Mouse (Mus musculus): ENCODE results near the gene Epha4.

Epha4 gene

DNA sequence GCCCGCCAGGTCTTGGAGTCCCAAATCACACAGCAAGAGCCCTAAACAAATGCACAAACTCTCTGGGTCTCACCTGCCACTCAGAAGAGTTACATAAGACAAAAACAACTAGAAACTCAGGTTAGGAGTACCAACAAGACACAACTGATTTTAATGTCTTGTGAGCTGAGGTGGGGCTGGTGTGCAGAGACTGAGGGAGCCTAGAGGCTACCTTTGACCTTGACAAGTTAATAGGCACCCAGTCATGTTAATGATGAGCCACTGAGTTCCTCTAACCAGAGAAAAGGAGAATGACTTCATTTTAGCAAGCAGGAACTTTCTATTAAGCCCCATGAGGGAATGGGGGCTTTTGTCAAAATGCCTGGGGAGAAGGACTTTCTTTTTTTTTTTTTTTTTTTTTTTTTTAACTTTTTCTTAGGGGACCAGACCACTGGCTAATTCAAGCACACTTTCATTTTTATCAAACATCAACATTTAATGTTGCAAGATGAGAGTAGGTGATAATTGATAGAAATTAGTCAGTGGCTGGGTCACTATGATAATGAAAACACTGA, 67.8 kb downstream of the Epha4 start:
- DNase-seq (ENCODE audit: low read depth in 2 of 2, low spot score in 2 of 2), result no peak

DNA sequence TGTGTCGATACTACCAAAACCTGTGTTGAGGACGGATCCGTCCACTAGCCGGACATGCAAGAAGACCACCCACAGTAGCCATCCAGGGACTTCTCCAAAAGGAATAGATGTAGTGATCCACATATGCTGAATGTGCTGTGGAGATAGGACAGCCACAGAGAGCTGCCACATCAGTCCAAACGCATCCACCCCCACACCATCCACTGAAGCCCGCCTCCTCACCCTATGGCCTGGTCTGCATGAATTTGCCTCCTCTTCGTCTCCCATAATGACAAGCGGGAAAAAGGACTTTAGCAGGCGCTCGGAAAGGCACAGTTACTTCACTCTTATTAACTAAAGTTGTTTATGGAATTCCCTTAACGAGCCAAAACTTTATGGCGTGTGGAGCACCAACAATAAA, 68.5 kb downstream of the Epha4 start:
- no peak for DNase-seq (ENCODE audit: low read depth in 2 of 2, low spot score in 2 of 2)

- DNase-seq (ENCODE audit: low read depth in 2 of 2, low spot score in 2 of 2), result no peak
These were observed 70.2 kb downstream of the Epha4 start for GRCm38 (mm10) chr1:77444648-77445047.

DNA sequence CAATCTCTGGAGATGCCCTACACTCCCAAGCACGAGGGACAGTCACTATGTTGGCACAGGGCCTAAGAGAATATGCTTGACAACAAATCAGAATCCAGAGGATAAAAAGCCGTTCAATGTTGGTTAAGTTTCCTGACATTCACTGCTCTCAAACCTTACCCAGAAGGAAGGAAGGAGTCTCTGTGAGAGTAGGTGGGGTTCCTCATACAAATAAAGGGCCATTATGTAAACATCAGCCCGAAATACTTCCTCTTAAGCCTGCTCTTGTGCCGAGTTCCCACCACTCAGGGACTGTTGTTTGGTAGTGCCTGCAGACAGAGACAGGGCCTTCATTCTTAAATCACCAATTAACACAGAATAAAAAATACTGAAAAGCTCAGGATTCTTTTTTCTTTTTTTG, 72.9 kb downstream of the Epha4 start:
- DNase-seq (ENCODE audit: low read depth in 2 of 2, low spot score in 2 of 2), result no peak

DNA sequence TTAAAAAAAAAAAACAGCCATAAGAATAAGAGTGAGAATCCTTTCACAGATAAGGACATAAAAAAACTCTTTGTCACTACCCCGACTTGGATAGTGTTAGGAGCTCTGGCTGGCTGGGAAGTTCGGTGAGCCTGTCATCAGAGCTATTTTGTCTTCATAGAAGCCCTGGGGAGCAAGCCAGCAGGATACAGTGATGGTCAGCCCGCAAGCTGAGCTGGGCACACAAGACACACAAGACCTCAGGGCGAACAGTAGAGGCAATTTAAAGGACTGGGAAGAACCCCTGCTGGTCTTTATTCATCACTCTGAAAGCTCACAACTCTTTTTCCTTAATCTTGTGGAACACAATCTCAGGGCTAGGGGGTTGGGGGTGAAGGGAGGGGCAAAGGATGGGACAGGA, 73.5 kb downstream of the Epha4 start:
- DNase-seq (ENCODE audit: low read depth in 2 of 2, low spot score in 2 of 2), result no peak

- DNase-seq (ENCODE audit: low read depth in 2 of 2, low spot score in 2 of 2), result no peak
These were observed 74.4 kb downstream of the Epha4 start for GRCm38 (mm10) chr1:77440512-77440911.

- DNase-seq (ENCODE audit: low read depth in 2 of 2, low spot score in 2 of 2), result no peak
These were observed 75.4 kb downstream of the Epha4 start for GRCm38 (mm10) chr1:77439383-77440074.

DNA sequence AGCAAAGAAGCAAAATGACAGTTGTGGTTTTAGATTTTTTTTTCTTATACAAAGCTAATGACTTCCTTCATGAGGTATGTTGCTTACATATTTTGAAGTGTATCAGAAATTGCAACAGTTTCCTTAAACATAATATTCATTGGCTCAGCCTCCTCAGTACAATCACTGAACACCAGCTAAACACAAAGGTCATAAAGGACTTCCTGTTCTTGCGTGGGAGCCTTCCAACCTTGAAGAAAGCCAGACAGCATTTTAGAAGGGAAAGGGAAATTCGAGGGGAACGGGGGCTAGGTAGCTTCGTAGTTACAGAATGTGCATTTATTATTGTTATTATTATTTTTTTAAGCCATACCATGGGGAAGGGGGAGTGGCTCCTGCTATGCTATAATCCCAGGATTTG, 76.2 kb downstream of the Epha4 start:
- no peak for DNase-seq (ENCODE audit: low read depth in 2 of 2, low spot score in 2 of 2)

- DNase-seq (ENCODE audit: low read depth in 2 of 2, low spot score in 2 of 2), result no peak
These were observed 76.8 kb downstream of the Epha4 start for GRCm38 (mm10) chr1:77437881-77438610.

DNA sequence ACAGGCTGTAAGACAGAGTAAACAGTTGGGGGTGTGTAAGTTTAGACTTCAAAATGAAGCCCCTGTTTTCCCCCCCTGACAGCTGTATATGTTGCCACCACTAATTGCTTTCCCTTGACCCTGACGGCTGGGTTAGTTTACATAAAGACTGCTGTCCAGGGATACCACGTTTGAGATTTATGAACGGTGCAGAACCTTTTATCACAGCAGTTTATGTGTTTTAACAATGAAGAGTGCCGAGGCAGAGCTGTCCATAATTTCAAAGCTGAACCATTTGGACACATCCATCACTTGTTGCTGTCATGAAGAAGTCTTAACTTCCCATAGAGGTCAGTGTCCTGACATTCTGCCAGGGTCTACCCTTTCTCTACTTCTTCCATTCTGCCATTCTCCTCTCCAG, 79.8 kb downstream of the Epha4 start:
- DNase-seq (ENCODE audit: low read depth in 2 of 2, low spot score in 2 of 2), result no peak

GRCm38 (mm10) chr1:77433148-77433547, 81.7 kb downstream of the Epha4 start:
- no peak for DNase-seq (ENCODE audit: low read depth in 2 of 2, low spot score in 2 of 2)

DNA sequence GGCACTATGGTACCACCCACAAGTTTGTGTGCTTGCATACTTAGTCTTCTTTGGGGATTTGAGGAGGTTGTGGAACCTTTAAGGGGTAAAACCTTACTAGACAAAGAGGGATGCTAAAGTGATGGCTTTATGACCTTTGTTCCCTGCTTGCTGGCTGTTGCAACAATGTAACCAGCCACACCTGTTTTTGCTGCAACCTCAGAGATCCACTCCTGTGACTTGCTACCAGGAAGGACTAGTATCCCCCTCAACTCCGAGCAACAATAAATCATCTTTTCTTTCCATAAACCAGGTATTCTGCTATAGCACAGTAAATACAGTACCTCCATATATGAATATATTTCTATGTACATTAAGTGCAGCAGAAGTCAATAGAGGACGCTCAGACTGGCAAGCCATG, 82.4 kb downstream of the Epha4 start:
- no peak for DNase-seq (ENCODE audit: low read depth in 2 of 2, low spot score in 2 of 2)

DNA sequence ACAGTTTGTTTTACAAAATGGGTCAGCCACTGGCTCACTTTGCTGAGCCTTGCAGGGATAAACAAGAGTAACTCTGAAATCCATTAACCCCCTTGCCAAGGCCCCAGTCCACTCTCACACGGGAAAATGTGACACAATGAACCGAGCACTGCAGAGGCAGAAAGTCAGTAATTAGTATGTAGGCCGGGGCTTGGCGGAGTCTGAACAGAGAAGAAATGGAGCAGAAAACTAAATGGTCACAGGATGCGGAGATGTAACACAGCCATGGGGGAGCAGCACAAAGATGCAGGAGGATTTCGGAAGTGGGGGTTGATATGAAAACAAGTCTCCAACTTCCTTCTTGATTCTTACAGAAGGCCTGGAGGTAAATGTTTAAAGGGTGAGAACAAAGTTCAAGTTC, 85.7 kb downstream of the Epha4 start:
- DNase-seq (ENCODE audit: low read depth in 2 of 2, low spot score in 2 of 2), result no peak

GRCm38 (mm10) chr1:77426956-77427355, 87.9 kb downstream of the Epha4 start:
- no peak for DNase-seq (ENCODE audit: low read depth in 2 of 2, low spot score in 2 of 2)

GRCm38 (mm10) chr1:77425171-77425570, 89.7 kb downstream of the Epha4 start:
- DNase-seq (ENCODE audit: low read depth in 2 of 2, low spot score in 2 of 2), result no peak

DNA sequence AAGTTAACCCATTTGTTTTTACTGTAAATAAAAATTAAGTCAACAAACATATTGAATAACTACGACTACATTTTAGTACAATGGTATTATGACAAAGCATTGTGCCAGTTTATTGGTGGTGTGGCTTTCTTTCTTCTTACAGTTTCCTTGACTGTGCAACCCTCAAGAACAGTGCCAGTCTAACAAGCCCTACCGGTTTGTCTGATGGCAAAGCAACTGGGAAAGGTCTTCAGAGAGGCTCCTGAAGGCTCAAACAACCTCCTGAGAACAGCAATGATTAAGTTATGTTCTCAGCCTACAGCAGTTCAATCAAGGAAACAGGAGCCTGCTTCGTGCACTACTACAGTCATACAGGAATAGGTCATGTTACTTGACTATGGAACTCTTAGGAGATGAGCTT, 93.8 kb downstream of the Epha4 start:
- DNase-seq (ENCODE audit: low read depth in 2 of 2, low spot score in 2 of 2), result no peak

DNA sequence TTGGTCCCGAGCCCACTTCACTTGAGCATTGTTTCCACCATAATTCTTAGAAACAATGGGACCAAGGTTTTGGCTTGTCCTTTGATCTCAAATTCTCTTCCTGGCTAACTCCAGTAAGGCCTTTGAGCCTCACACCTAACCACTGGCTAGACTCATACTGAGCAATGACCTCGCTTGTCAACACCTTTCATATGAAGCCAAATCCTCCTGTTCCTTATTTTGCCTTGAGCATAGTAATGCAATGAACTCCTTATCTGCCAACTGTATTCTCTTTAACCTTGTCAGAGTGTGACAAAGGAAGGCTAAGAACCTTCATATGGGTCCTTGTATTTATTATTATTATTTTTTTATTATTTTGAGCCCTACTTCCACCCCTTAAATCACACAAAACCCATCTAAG, 94.5 kb downstream of the Epha4 start:
- no peak for DNase-seq (ENCODE audit: low read depth in 2 of 2, low spot score in 2 of 2)

DNA sequence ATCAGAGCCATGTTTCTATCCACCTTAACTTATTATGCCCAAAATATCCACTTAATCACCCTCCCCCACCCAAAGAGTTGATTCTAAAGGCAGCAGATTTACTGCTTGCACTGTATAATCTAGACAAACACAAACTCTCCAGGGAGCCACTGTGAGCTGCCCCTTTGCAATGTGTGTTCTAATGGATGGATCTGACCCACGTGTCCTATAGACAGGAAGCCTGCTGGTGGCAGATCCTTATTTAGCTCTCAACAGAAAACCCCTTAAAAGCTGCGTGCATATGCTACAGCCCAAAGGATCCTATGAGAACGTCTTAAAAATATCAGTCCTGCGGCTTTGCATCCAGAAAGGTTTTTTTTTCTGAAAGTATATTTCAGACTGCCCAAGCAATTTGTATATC, 98.0 kb downstream of the Epha4 start:
- no peak for DNase-seq (ENCODE audit: low read depth in 2 of 2, low spot score in 2 of 2)

DNA sequence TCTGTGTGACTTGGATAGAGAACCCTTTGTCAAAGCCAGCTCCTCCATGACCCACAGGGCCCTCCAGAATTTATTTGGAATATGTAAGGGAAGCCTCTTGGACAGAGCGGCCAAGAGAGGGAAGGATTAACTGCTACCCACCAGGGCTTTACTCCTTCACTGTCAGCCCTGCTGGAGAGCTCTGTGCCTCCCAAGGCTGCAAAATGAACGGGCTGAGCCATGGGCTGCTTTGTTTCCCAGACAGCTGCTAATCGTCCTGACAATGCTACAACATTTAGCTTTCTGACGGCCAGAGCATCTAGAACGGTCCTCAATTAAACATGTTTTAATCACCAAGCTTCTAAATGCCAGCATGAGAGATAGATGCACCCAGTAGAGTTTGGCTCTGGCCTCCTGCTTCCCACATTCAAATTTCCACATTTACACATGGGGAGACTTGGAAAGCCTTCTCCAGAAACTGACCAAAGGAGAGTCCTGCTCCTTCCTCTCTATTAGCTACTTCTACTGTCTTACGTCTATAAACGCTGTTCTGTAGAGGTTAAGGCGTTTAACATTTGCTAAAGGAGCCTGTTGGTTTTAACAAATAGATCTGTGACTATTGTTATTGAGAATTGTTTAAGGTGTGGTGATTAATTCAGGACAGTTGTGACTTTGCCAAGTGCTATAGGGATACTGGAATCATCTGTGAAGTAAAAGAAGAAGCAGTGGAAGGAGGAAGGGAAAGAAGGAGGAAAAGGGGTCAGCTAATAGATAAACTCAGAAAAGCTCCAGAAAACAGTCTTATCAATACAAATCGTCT, 101.8 kb downstream of the Epha4 start:
- no peak for DNase-seq (ENCODE audit: low read depth in 2 of 2, low spot score in 2 of 2)

- DNase-seq (ENCODE audit: low read depth in 2 of 2, low spot score in 2 of 2), result no peak
These were observed 102.6 kb downstream of the Epha4 start for GRCm38 (mm10) chr1:77412285-77412684.

GRCm38 (mm10) chr1:77411222-77411621, 103.7 kb downstream of the Epha4 start:
- DNase-seq (ENCODE audit: low read depth in 2 of 2, low spot score in 2 of 2), result no peak

- DNase-seq (ENCODE audit: low read depth in 2 of 2, low spot score in 2 of 2), result no peak
These were observed 104.2 kb downstream of the Epha4 start for GRCm38 (mm10) chr1:77410716-77411115.
